Mouse (Mus musculus): Measurements from ENCODE around the gene Btn1a1. TPM values are rescaled to one million over a fixed set of nuclear protein-coding genes. Genes with fewer than 3 reads are reported as not detected.

The Btn1a1 gene
- polyA plus RNA-seq, 1 experiment: 0.05 TPM

DNA sequence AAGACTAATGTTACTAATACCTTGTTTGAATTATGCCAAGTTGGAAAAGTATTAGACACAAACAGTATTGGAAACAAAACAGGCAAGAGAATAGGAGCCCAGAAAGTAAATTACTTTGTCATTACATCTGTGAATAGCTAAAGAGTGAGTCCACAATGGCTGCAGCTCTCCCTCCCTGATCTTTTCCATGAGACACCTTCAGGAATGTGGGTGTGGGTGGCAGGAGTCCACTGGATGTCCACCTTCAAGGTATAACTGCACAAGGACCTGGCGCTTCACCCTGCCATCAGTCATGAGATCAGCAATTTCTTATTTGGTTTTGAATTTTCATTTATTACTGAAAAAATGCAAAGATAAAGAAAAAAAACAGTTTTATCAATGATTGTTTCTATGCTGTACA is 605 bp upstream of the Btn1a1 start:
- DNase-seq: no peak
- Histone ChIP-seq H3K27me3 (ENCODE audit: control insufficient read depth, insufficient read depth, low read length) (no peaks in the 10 kb centered on the region), H3K4me1 (replicated peaks; ENCODE audit: control insufficient read depth, insufficient read depth, low read length) (peaks cover 15% of the 10 kb centered on the region), H3K4me3 (ENCODE audit: control insufficient read depth, insufficient read depth, low read length) (no peak overlapping the region), H3K36me3 (ENCODE audit: control insufficient read depth, insufficient read depth, low read length) (no peaks in the 10 kb centered on the region), H3K27ac (ENCODE audit: control insufficient read depth, insufficient read depth, low read length) (no peak overlapping the region)
- no peak for TF ChIP-seq CTCF (IDR thresholded peaks at IDR 0.05; ENCODE audit: borderline replicate concordance, control insufficient read depth, extremely low read depth, insufficient read depth, low read length, poor library complexity)
- TF ChIP-seq POLR2A (IDR thresholded peaks at IDR 0.05; ENCODE audit: control insufficient read depth, extremely low read depth, insufficient read depth, low read length, poor library complexity): no peak
- 100% methylated on average over 1 of the region's 1 CpGs for WGBS

DNA sequence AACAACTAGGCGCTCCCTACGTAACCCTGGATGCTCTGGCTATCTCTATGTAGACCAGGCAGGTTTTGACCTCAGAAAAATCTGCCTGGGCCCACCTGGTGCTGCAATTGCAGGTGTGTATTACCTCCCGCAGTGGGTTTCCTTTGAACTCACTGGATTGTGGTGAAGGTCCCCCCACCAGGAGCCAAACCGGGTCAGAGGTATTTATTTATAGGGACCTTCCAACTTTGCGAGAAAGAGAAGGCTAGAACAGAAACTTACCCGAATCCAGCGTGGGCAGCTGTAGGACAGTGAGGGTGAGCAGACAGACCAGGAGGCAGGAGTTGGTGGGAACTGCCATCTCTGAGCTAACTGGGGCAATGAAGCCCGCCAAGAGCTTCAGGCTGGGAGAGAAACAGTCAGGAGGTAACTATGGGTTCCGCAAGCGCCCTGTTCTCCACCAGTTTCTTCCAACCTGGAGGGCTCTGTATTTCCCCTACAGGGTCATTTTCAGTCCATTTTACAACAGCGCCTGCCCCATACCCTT is 797 bp downstream of the Btn1a1 start:
- DNase-seq: peak; percentile 23
- TF ChIP-seq POLR2A (IDR thresholded peaks at IDR 0.05; ENCODE audit: control insufficient read depth, extremely low read depth, insufficient read depth, low read length, poor library complexity) (0 out of 2 replicates have a peak, but pooled peaks have one; percentile 26), CTCF (IDR thresholded peaks at IDR 0.05; ENCODE audit: borderline replicate concordance, control insufficient read depth, extremely low read depth, insufficient read depth, low read length, poor library complexity) (no peak)
- Histone ChIP-seq H3K27ac (ENCODE audit: control insufficient read depth, insufficient read depth, low read length) (no peak overlapping the region), H3K27me3 (ENCODE audit: control insufficient read depth, insufficient read depth, low read length) (no peaks in the 10 kb centered on the region), H3K36me3 (ENCODE audit: control insufficient read depth, insufficient read depth, low read length) (no peaks in the 10 kb centered on the region), H3K4me1 (replicated peaks; ENCODE audit: control insufficient read depth, insufficient read depth, low read length) (peaks cover 15% of the 10 kb centered on the region), H3K4me3 (ENCODE audit: control insufficient read depth, insufficient read depth, low read length) (peak overlapping the region; percentile 55)
- 4% methylated on average over 11 of the region's 11 CpGs for WGBS

DNA sequence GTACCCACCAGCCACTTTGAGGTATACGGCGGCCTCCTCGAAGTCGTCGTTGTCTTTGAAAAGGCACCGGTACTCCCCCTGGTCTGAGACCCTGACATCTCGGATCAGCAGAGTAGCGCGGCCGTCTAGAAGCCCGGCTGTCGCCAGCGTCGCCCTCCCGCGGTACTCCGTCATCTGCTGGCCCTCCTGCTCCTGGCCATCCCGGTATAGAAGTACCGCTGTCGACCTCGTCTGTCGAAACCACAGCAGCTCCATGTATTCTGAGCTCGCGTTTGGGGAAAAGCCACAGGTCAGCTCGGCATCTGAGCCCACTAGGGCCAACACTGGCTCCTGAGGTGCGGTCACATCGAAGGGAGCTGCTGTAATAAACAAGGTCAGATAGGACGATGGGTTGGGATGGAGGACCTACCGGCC is 1.5 kb downstream of the Btn1a1 start:
- under 1% methylated on average over 29 of the region's 29 CpGs for WGBS
- Histone ChIP-seq H3K27me3 (ENCODE audit: control insufficient read depth, insufficient read depth, low read length) (no peaks in the 10 kb centered on the region), H3K4me3 (ENCODE audit: control insufficient read depth, insufficient read depth, low read length) (peak overlapping the region; percentile 55), H3K36me3 (ENCODE audit: control insufficient read depth, insufficient read depth, low read length) (no peaks in the 10 kb centered on the region), H3K27ac (ENCODE audit: control insufficient read depth, insufficient read depth, low read length) (no peak overlapping the region), H3K4me1 (replicated peaks; ENCODE audit: control insufficient read depth, insufficient read depth, low read length) (peaks cover 15% of the 10 kb centered on the region)
- TF ChIP-seq CTCF (IDR thresholded peaks at IDR 0.05; ENCODE audit: borderline replicate concordance, control insufficient read depth, extremely low read depth, insufficient read depth, low read length, poor library complexity) (no peak), POLR2A (IDR thresholded peaks at IDR 0.05; ENCODE audit: control insufficient read depth, extremely low read depth, insufficient read depth, low read length, poor library complexity) (no peak)
- DNase-seq: peak; percentile 31

DNA sequence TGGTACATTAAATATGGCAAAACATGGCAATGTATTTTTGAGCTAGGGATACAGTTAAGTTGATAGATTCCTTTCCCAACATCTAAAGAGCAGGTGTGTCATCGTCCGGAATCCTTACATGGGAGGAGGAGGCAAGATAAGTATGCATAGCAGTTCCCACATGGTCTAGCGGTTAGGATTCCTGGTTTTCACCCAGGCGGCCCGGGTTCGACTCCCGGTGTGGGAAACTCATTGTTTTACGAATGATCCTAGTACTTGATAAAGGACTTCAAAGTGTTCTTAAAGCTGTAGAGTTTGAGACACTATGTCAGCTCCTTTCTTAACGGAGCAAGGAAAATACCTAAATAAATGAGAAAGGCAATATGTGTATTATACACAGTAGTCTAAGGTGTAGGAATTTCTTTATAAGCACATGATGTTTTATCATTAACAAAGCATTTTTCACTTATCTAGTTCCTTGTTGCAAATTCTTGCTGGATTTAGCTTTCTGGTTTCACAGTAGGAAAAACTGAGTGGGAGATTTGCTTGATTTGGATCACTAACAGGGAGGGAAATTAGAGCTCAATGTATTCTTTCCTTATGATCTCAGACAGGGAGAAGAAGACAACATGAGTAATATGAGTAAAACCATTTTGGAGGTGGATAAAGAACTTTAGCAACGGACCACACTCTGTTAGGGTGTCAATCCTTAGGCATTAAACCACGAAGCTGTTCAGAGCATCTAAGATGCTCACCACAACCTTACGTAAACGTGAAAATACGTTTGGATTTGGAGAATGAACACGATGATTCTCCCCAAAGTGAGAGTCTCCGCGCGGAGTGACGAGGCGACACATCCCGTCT is 2.1 kb downstream of the Btn1a1 start:
- no peaks in the 10 kb centered on the region for H3K27me3 ChIP-seq (ENCODE audit: control insufficient read depth, insufficient read depth, low read length)

DNA sequence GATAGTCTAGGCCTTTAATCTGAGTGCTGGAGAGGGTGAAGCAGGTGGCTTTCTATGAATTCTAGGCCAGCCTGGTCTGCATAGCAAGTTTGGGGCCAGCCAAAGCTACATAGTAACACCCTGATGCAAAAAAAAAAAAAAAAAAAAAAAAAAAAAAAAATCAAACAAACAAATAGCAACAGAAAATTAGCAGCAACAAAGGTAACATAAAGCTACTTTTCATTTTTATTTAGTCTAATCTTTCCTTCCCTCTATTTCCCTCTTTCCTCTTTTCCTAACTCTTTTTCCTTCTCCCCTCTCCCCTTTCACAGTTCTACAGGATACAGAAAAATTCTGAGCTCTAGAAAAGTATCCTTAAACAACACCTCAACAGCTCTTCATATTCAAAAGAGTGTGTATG is 3.0 kb downstream of the Btn1a1 start:
- TF ChIP-seq POLR2A (IDR thresholded peaks at IDR 0.05; ENCODE audit: control insufficient read depth, extremely low read depth, insufficient read depth, low read length, poor library complexity) (no peak), CTCF (IDR thresholded peaks at IDR 0.05; ENCODE audit: borderline replicate concordance, control insufficient read depth, extremely low read depth, insufficient read depth, low read length, poor library complexity) (no peak)
- H3K4me1 ChIP-seq (replicated peaks; ENCODE audit: control insufficient read depth, insufficient read depth, low read length): peaks cover 15% of the 10 kb centered on the region

More for the DNA sequence above, 2.1 kb downstream of the Btn1a1 start:
- WGBS: 1% methylated on average over 21 of the region's 21 CpGs
- no peaks in the 10 kb centered on the region for H3K36me3 ChIP-seq (ENCODE audit: control insufficient read depth, insufficient read depth, low read length)
- H3K4me1 ChIP-seq (replicated peaks; ENCODE audit: control insufficient read depth, insufficient read depth, low read length): peaks cover 15% of the 10 kb centered on the region
- H3K4me3 ChIP-seq (ENCODE audit: control insufficient read depth, insufficient read depth, low read length): peak overlapping the region; percentile 55
- peak; percentile 66 for DNase-seq
- no peak for TF ChIP-seq POLR2A (IDR thresholded peaks at IDR 0.05; ENCODE audit: control insufficient read depth, extremely low read depth, insufficient read depth, low read length, poor library complexity)
- TF ChIP-seq CTCF (IDR thresholded peaks at IDR 0.05; ENCODE audit: borderline replicate concordance, control insufficient read depth, extremely low read depth, insufficient read depth, low read length, poor library complexity): no peak
- no peak overlapping the region for H3K27ac ChIP-seq (ENCODE audit: control insufficient read depth, insufficient read depth, low read length)

DNA sequence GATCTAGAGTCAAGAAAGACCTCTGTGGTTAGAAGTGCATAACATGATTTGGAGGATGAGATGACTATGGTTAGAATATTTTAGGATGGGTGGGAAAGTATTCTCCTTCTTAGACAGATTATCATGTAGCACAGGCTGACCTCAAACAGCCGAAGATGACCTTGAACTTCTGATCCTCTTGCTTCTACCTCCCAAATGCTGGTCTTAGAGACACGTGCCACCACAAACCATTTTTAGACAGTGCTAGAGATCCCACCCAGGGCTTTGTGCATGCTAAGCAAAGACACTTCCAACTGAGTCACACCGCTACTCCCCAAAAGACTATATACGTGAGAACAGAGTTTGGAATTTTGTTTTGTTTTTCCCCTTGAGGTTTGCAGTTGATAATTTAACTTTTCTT is 3.6 kb downstream of the Btn1a1 start:
- Histone ChIP-seq H3K27ac (ENCODE audit: control insufficient read depth, insufficient read depth, low read length) (no peak overlapping the region), H3K36me3 (ENCODE audit: control insufficient read depth, insufficient read depth, low read length) (no peaks in the 10 kb centered on the region), H3K4me3 (ENCODE audit: control insufficient read depth, insufficient read depth, low read length) (no peak overlapping the region), H3K27me3 (ENCODE audit: control insufficient read depth, insufficient read depth, low read length) (no peaks in the 10 kb centered on the region), H3K4me1 (replicated peaks; ENCODE audit: control insufficient read depth, insufficient read depth, low read length) (peaks cover 15% of the 10 kb centered on the region)
- TF ChIP-seq CTCF (IDR thresholded peaks at IDR 0.05; ENCODE audit: borderline replicate concordance, control insufficient read depth, extremely low read depth, insufficient read depth, low read length, poor library complexity) (no peak), POLR2A (IDR thresholded peaks at IDR 0.05; ENCODE audit: control insufficient read depth, extremely low read depth, insufficient read depth, low read length, poor library complexity) (no peak)
- DNase-seq: no peak
- 93% methylated on average over 4 of the region's 4 CpGs for WGBS

More for the DNA sequence above, 3.0 kb downstream of the Btn1a1 start:
- no peak overlapping the region for H3K4me3 ChIP-seq (ENCODE audit: control insufficient read depth, insufficient read depth, low read length)
- H3K27ac ChIP-seq (ENCODE audit: control insufficient read depth, insufficient read depth, low read length): no peak overlapping the region
- H3K27me3 ChIP-seq (ENCODE audit: control insufficient read depth, insufficient read depth, low read length): no peaks in the 10 kb centered on the region
- H3K36me3 ChIP-seq (ENCODE audit: control insufficient read depth, insufficient read depth, low read length): no peaks in the 10 kb centered on the region
- no peak for DNase-seq

Data from thymus, adult 2 months (tissue).